Mouse (Mus musculus) right cerebral cortex, postnatal 25 days (tissue): Measurements from ENCODE around the gene Zfp790.
"Not testable (repeated sequence)": the region's sequence is repeated elsewhere in the genome, so short reads cannot be mapped to it uniquely, and the experiment has no call there.

Experiments
- DNase-seq: peaks from one replicate; pipeline ENCODE4 v3.0.0; 2022

The Zfp790 gene

GRCm38 (mm10) chr7:29844616-29845015, 28.7 kb downstream of the Zfp790 start:
- no peak for DNase-seq

- DNase-seq = no peak
Measured at GRCm38 (mm10) chr7:29852831-29853218, 36.9 kb downstream of the Zfp790 start.

- DNase-seq = peak; percentile 88
Measured at GRCm38 (mm10) chr7:29853219-29853842, 37.4 kb downstream of the Zfp790 start, which contains the start of gene Zfp940. TSS of gene Zfp940 (minus strand) at chr7:29853669.

- DNase-seq = peak; percentile 88
Measured at GRCm38 (mm10) chr7:29859532-29860517, 43.9 kb downstream of the Zfp790 start, which contains the start of gene Zfp420. TSS of gene Zfp420 (plus strand) at chr7:29859979.

GRCm38 (mm10) chr7:29861660-29862059, 45.7 kb downstream of the Zfp790 start:
- no peak for DNase-seq

- no peak for DNase-seq
Measured at GRCm38 (mm10) chr7:29874256-29874655, 58.3 kb downstream of the Zfp790 start.

GRCm38 (mm10) chr7:29877561-29877960, 61.6 kb downstream of the Zfp790 start:
- DNase-seq = not testable (repeated sequence)

GRCm38 (mm10) chr7:29880056-29880455, 64.1 kb downstream of the Zfp790 start:
- DNase-seq = no peak
